Mouse (Mus musculus): ENCODE data around the gene Rps6kb1.

The Rps6kb1 gene

GRCm38 (mm10) chr11:86544639-86545299 lies at the start of gene Rps6kb1, which contains the start of gene Tubd1:
Gene Rps6kb1, minus strand, starts transcription at chr11:86544805.
Gene Tubd1, plus strand, starts transcription at chr11:86544991.
- peak; percentile 98 for DNase-seq (ENCODE audit: extremely low read depth, low read depth)

- DNase-seq (ENCODE audit: extremely low read depth, low read depth) = no peak
Measured at GRCm38 (mm10) chr11:86593443-86593842, 48.8 kb upstream of the Rps6kb1 start.

GRCm38 (mm10) chr11:86592993-86593392 lies 48.4 kb upstream of the Rps6kb1 start:
- peak; percentile 95 for DNase-seq (ENCODE audit: extremely low read depth, low read depth)

- no peak for DNase-seq (ENCODE audit: extremely low read depth, low read depth)
Measured at GRCm38 (mm10) chr11:86591931-86592616, 47.5 kb upstream of the Rps6kb1 start.

GRCm38 (mm10) chr11:86591301-86591845 lies 46.8 kb upstream of the Rps6kb1 start:
- no peak for DNase-seq (ENCODE audit: extremely low read depth, low read depth)

GRCm38 (mm10) chr11:86590579-86590978 lies 46.0 kb upstream of the Rps6kb1 start:
- DNase-seq (ENCODE audit: extremely low read depth, low read depth) = no peak

- DNase-seq (ENCODE audit: extremely low read depth, low read depth) = no peak
Measured at GRCm38 (mm10) chr11:86590066-86590465, 45.5 kb upstream of the Rps6kb1 start.

GRCm38 (mm10) chr11:86588583-86589298 lies 44.1 kb upstream of the Rps6kb1 start:
- DNase-seq (ENCODE audit: extremely low read depth, low read depth) = no peak

- no peak for DNase-seq (ENCODE audit: extremely low read depth, low read depth)
Measured at GRCm38 (mm10) chr11:86587830-86588229, 43.2 kb upstream of the Rps6kb1 start.

- peak; percentile 100 for DNase-seq (ENCODE audit: extremely low read depth, low read depth)
Measured at GRCm38 (mm10) chr11:86586868-86587792, 42.5 kb upstream of the Rps6kb1 start.

- no peak for DNase-seq (ENCODE audit: extremely low read depth, low read depth)
Measured at GRCm38 (mm10) chr11:86586177-86586867, 41.7 kb upstream of the Rps6kb1 start.

- no peak for DNase-seq (ENCODE audit: extremely low read depth, low read depth)
Measured at GRCm38 (mm10) chr11:86585598-86585984, 41.0 kb upstream of the Rps6kb1 start.

GRCm38 (mm10) chr11:86584898-86585597 lies 40.4 kb upstream of the Rps6kb1 start:
- DNase-seq (ENCODE audit: extremely low read depth, low read depth) = no peak

- DNase-seq (ENCODE audit: extremely low read depth, low read depth) = no peak
Measured at GRCm38 (mm10) chr11:86583990-86584897, 39.6 kb upstream of the Rps6kb1 start.

GRCm38 (mm10) chr11:86583313-86583825 lies 38.8 kb upstream of the Rps6kb1 start:
- DNase-seq (ENCODE audit: extremely low read depth, low read depth) = no peak

GRCm38 (mm10) chr11:86582543-86583260 lies 38.1 kb upstream of the Rps6kb1 start:
- no peak for DNase-seq (ENCODE audit: extremely low read depth, low read depth)

- no peak for DNase-seq (ENCODE audit: extremely low read depth, low read depth)
Measured at GRCm38 (mm10) chr11:86581943-86582542, 37.4 kb upstream of the Rps6kb1 start.
